Mouse (Mus musculus): Measurements from ENCODE around the gene Ap1m2.
"Not testable (repeated sequence)": the region's sequence is repeated elsewhere in the genome, so short reads cannot be mapped to it uniquely, and the experiment has no call there.

Ap1m2 gene

DNA sequence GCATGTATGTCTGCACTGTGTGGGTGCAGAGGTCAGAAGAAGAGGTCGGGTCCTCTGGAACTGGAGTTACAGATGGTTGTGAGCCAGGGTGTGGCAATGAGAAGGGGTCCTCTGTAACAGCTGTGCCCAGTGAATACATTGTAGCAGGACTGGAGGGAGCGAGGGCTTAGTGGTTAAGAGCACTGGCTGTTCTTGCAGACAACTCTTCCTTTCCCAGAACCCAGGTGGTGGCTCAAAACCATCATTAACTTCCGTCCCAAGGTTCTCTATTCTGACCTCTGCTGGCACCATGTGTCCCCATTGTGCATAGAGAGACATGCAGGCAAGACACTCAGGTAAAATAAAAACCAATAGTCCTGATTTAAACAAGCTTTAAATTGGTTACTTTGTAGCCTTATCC, 15.4 kb upstream of the Ap1m2 start:
- DNase-seq (ENCODE audit: low spot score), result no peak

DNA sequence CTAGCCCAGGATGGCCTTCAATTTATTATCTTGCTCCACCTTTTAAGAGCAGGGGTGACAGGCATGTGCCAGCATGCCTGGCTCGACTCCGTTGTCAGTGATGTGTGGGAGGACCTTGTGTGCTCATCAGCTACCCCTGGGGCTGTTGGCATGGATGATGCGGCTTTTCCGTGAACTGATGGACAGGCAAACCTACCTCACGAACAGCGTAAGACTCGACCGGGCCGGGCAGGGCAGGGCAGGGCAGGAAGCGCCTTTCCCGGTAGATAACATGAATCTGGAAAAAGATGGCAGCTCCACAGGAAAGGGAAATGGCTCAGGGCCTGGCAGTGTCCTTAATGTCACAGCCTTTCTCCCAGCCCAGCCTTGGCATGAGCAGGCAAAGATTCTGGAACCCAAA, 12.1 kb upstream of the Ap1m2 start:
- DNase-seq (ENCODE audit: low spot score), result no peak

DNA sequence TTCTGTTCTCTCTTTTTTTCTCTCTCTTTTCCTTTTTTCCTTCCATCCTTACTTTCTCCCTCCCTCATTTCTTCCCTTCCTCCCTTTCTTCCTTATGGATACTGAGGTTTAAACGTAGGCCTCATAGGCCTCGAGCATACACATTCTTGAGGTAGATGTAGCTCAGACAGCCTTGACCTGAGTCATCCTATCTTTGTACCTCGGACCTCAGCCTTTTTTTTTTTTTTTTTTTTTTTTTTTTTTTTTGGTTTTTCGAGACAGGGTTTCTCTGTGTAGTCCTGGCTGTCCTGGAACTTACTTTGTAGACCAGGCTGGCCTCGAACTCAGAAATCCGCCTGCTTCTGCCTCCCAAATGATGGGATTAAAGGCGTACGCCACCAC, 10.8 kb upstream of the Ap1m2 start:
- DNase-seq (ENCODE audit: low spot score), result not testable (repeated sequence)

DNA sequence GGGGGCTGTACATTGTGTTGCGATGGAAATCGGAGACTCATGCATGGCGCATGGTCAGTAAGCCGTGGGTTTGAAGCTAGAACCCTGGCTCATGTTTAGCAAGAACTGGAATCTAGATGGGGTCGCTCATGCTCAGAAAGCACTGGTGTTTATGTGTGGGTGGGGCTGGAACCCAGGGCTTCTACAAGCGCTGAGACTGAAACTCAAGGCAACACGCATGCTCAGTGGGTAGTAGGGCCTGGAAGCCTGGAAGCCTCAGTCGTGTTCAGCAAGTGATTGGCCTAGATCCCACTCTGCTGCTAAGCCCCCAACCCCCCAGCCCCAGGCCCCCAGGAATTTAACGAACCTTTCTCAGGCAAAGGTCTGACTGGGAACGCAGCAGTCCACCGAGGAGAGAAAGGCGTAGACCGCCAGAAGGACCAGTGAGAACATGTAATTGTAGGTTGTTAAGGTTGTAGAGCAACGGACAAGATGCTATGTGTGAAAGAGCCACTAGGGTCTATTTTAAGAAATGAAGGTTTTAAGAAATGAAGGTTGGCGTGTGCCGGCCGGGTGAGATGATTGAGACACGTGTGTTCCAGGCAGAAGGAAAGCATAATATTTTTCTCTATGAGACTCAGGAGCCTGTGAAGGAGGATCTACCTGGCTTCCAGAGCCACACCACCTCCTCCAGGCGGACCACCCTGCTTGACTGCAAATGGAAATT, 10.2 kb upstream of the Ap1m2 start:
- DNase-seq (ENCODE audit: low spot score), result no peak

- DNase-seq (ENCODE audit: low spot score), result peak; percentile 58
Observed at GRCm38 (mm10) chr9:21321513-21321835, 9.3 kb upstream of the Ap1m2 start.

- peak; percentile 82 for DNase-seq (ENCODE audit: low spot score)
Observed at GRCm38 (mm10) chr9:21320619-21321512, 8.7 kb upstream of the Ap1m2 start, which contains the start of gene Slc44a2. Gene Slc44a2 (plus strand): TSS chr9:21320698.

DNA sequence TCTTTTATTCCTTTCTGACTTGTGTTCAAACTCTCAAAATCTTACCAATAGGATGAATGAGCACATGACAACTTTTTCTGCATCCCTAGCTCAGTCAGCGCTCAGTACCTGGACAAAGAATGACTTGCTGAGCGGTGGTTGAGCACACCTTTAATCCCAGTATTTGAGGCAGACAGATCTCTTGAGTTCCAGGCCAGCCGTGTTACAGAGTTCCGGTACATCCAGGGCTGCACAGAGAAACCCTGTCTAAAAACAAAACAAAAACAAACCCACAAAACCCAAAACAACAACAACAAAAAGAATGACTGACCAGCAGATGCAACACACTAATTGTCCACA, 8.1 kb upstream of the Ap1m2 start:
- no peak for DNase-seq (ENCODE audit: low spot score)

- DNase-seq (ENCODE audit: low spot score), result no peak
Observed at GRCm38 (mm10) chr9:21319503-21319902, 7.4 kb upstream of the Ap1m2 start.

GRCm38 (mm10) chr9:21318792-21319191, 6.7 kb upstream of the Ap1m2 start:
- no peak for DNase-seq (ENCODE audit: low spot score)

GRCm38 (mm10) chr9:21316696-21317095, 4.6 kb upstream of the Ap1m2 start:
- no peak for DNase-seq (ENCODE audit: low spot score)

DNA sequence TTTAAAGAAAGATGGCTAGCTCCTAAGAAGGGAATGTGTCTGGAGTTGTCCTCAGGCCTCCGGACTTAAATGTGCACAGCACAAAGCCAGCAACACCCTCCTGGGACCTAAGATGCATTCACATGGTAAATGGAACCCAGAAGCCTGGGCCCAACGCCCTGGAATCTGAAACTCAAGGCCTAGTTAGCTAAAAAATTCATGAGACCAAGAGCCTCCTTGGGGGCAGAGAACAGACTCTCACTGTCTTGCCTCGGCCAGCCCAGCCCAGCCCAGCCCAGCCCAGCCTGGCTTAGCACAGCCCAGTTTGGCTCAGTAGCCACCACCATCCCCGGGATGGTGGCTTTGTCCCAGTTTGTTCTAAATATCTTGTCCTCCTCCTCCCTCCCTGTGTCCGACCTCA, 3.3 kb upstream of the Ap1m2 start:
- DNase-seq (ENCODE audit: low spot score), result no peak

GRCm38 (mm10) chr9:21314367-21315140, 2.4 kb upstream of the Ap1m2 start:
- no peak for DNase-seq (ENCODE audit: low spot score)

DNA sequence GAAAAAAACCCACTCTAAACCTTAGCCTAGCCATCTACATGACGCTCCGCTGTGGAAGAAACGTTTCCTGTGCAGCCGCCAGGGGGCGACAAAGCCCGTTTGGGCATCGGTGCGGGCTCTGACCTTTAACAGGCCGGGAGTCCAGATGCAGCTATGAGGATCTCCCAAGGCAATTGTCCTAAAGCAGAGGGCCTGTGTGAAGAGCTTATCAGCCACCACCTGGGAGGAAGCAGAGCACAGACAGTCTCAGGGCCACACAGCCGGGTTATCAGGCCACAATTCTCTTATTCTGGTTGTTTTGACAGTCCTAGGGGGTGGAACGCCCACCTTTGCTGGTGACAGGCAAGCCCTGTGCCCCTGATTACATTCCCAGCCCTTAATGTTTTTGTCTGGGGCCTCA, 1.3 kb upstream of the Ap1m2 start:
- DNase-seq (ENCODE audit: low spot score), result peak; percentile 82

- DNase-seq (ENCODE audit: low spot score), result no peak
Observed at GRCm38 (mm10) chr9:21311695-21312094, 442 bp downstream of the Ap1m2 start.

DNA sequence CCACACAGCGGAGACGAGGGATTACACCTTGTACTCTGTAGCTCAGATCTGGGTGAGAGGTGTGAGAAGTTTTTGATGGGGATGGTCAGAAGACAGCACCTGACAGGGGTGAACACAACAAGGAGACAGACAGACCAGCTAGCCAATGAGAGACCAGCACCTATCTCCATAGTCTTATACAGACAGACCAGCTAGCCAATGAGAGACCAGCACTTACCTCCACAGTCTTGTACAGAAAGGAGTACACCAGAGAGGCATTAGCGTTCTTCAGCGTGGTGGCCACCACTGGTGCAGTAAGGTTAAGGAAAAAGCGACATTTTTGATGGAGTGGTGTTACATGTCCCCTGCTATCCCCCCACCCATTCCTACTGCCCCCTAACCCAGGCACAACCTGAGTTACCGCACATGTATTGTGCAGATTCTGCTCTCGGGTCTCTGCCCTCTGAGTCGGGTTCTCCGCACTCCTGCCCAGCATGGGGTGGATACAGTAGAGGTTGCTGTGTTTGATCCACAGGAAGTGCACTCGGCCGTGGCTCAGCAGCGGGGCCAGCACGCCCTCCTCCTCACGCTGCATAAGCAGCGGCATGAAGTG, 2.9 kb downstream of the Ap1m2 start:
- no peak for DNase-seq (ENCODE audit: low spot score)

DNA sequence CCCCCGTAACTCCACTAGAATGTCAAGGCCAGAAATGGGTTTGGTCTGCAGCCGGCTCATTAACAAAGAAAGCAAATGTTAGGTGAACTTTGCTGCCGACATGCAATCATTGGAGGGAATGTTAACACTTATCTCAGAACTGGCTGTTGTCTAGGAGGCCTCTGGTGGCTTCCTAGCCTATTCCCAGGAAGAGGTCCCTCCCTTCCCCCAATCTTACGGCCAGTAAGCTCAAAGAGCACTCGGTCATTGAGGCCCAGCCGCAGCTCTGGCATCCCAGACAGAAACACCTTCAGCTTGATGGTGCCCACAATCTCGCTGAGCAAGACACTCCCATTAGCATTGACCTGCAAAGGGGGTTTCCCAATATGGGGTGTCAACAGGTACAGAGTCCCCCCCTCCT, 7.1 kb downstream of the Ap1m2 start:
- no peak for DNase-seq (ENCODE audit: low spot score)

- DNase-seq (ENCODE audit: low spot score), result no peak
Observed at GRCm38 (mm10) chr9:21299014-21299413, 13.1 kb downstream of the Ap1m2 start.

DNA sequence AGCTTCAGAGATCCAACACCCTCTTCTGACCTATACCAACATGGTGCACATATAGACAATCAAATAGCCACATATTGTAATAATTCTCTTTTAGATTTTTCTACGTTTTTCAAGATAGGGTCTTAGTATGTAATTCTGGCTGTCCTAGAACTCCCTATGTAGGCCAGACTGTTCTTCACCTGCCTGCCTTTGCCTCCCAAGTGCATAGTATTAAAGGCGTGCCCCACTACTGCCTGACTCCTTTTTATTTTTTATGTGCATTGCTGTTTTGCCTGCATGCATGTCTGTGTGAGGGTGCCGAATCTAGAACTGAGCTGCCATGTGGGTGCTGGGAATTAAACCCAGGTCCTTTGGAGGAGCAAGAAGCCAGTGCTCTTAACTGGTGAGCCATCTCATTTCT, 19.9 kb downstream of the Ap1m2 start:
- no peak for DNase-seq (ENCODE audit: low spot score)

DNA sequence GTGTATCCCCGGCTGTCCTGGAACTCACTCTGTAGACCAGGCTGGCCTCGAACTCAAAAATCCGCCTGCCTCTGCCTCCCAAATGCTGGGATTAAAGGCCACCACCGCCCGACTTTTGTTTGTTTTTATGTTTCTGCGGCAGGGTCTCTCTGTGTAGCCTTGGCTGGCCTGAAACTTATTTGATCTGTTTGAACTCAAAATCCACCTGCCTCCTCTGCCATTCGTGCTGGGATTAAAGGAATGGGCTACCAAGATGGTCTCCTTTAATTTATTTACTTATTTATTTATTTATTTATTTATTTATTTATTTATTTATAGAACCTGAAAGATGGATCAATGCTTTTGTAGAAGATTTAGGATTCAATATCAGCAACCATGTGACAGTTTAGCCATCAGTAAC, 20.3 kb downstream of the Ap1m2 start:
- DNase-seq (ENCODE audit: low spot score), result not testable (repeated sequence)

GRCm38 (mm10) chr9:21291022-21291787, 20.9 kb downstream of the Ap1m2 start, which contains the start of gene Cdkn2d:
Gene Cdkn2d (minus strand): TSS chr9:21291407.
- DNase-seq (ENCODE audit: low spot score), result peak; percentile 100

- DNase-seq (ENCODE audit: low spot score), result peak; percentile 58
Observed at GRCm38 (mm10) chr9:21290589-21290988, 21.5 kb downstream of the Ap1m2 start.

- no peak for DNase-seq (ENCODE audit: low spot score)
Observed at GRCm38 (mm10) chr9:21289337-21289671, 22.8 kb downstream of the Ap1m2 start.
